Mouse (Mus musculus) megakaryocyte, embryonic 14.5 days (primary cell): ENCODE measurements around the gene H2-Ob.

ENCODE experiments used
- FLI1 ChIP-seq: IDR thresholded peaks from 2 replicates; pipeline ENCODE4 v1.6.1; 2012; ENCODE audit warnings: low read length, inconsistent platforms, mixed read lengths
- GATA1 ChIP-seq: IDR thresholded peaks from 3 replicates; pipeline ENCODE4 v1.6.1; 2012; ENCODE audit warnings: mixed read lengths, low read length, inconsistent platforms, borderline replicate concordance

DNA sequence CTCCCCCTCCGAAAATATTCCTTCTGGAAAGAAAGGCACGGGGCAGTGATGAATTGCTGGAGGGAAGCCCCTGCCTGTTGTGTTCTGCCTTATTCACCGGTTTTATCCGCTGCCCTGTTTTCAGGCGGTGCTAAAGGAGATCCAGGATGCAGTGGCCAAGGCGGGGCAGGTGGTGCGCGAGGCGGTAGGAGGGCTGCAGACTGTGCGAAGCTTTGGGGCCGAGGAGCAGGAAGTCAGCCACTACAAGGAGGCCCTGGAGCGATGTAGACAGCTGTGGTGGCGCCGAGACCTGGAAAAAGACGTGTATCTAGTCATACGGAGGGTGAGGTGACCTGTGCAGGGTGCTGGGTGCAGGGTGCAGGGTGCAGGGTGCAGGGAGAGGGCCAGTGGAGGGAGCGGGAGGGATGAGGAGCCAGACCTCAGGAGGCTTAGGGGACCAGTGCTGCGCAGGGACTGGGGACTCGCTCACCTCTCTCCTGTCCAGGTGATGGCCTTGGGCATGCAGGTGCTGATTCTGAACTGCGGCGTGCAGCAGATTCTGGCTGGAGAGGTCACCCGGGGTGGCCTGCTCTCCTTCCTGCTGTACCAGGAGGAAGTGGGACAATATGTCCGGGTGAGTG lies 26.8 kb upstream of the H2-Ob start:
- TF ChIP-seq GATA1 (no peak), FLI1 (no peak)
